Mouse (Mus musculus): ENCODE data around the gene Galnt18.

- TF ChIP-seq CTCF (IDR thresholded peaks at IDR 0.05; ENCODE audit: low read depth): no peak
- TF ChIP-seq EP300 (IDR thresholded peaks at IDR 0.05; ENCODE audit: low read depth): no peak
Observed at GRCm38 (mm10) chr7:111509167-111509854, 270.5 kb downstream of the Galnt18 start.

All from liver, embryonic 14.5 days (tissue).